Mouse (Mus musculus) CD4-positive, CD25-positive, alpha-beta regulatory T cell, adult 4 months (primary cell): ENCODE data around the gene Gdpd1. TPM values are rescaled to one million over a fixed set of nuclear protein-coding genes. Genes with fewer than 3 reads are reported as not detected.
A peak's percentile ranks its signal among the peaks of the same experiment; 100 is the strongest.
"Not testable (repeated sequence)": the region's sequence is repeated elsewhere in the genome, so short reads cannot be mapped to it uniquely, and the experiment has no call there.

Experiments
- ATAC-seq: one replicate; pipeline ENCODE4 v1.8.0; 2017
- polyA plus RNA-seq, 2 experiments: library from polyadenylated mRNA; unstranded; fragments of 100-300 nt; shearing (Covaris generic); gene quantifications; one replicate each; pipeline ENCODE4 v1.2.1; 2017

Gene Gdpd1
- polyA plus RNA-seq: under 1 TPM; 0.23 to 0.51 TPM

DNA sequence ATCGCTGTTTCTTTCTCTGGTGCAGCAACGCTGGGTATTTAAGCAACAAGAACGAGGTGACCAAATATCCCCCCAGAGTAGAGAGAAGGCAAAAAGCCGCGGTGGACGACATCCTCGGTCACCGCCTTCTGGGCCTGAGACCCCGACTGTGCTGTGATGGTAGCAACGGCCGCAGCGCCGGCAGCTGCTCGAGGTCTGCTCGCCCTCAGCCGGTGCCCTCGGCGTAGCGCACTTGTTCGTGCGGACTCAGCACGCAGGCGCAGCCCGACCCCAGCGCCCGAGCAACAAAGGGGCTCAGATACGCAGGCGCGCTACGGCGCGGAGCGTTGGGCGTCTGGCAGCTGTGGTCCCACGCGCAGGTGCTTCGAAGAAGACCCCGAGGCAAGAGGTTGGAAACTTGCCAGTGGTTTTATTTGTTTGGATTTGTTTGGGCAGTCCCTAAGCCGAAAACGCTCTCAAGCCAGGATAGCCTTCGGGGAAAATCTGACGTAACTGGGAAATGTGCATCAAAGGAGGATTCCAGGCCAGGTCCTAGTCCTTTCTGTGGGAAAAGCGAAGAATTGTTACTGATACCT lies at the start of gene Gdpd1:
Gene Gdpd1, minus strand, starts transcription at position 197 of the 575 bp plus-strand sequence.
- peak; percentile 74 for ATAC-seq

GRCm38 (mm10) chr11:87121864-87122263 lies 48.0 kb upstream of the Gdpd1 start:
- ATAC-seq: no peak

DNA sequence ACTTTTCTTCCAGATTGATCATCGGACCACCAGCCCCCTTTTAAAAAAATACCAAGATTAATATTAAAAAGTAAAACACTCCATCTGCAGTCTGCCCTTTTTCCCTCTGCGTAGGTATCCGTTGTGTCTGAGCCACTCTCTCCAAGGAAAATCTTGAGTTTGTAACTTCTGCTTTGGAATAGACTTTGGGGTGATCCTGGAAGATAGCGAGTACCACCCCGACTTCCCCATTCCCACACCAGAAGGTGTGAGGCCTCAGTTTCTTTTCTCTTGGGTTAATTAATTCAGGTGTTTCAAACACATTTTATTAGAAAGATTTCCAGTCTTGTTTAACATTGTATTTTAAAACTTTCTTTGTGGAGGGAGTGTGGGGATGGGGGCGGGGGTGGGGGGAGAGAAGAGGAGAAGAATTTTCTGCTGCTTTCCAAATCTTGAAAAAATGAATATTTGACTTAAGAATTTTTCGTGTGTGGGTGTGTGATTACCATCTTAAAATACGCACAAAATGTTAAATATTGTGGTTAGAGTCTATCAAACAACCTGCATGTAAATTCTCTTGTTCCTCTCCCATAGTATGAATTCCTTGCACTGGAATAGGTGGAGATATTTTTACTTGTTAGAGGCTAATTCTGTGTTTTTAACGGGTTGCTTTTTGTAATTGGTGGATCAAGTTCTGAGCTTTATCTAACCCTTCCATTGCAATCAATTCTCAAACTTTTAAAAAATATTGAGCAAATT lies 36.5 kb upstream of the Gdpd1 start:
- no peak for ATAC-seq

GRCm38 (mm10) chr11:87109519-87110171 lies 35.8 kb upstream of the Gdpd1 start:
- no peak for ATAC-seq

GRCm38 (mm10) chr11:87108755-87109518 lies 35.1 kb upstream of the Gdpd1 start, which contains the start of gene Ska2:
Gene Ska2 (plus strand): TSS chr11:87109234.
- peak; percentile 90 for ATAC-seq

- ATAC-seq: no peak
Observed at GRCm38 (mm10) chr11:87108409-87108754, 34.5 kb upstream of the Gdpd1 start, which contains the start of gene Prr11. Gene Prr11 (minus strand): TSS chr11:87108708.

DNA sequence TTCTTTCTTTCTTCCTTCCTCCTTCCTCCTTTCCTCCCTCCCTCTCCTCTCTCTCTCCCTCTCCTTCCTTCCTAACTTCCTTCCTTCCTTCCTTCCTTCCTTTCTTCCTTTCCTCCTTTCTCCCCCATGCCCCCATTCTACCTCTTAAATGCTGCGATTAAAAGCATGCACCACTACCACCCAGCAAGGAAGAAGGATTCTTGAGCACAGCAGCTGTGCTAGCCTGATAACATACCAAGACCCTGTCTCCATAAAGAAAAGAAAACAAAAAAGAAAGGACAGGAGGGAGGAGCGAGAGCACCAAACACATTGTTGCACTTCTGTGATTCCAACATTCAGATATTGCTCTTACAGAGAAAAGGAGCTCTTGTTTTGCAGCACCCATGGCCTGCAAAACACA lies 13.3 kb upstream of the Gdpd1 start:
- no peak for ATAC-seq

DNA sequence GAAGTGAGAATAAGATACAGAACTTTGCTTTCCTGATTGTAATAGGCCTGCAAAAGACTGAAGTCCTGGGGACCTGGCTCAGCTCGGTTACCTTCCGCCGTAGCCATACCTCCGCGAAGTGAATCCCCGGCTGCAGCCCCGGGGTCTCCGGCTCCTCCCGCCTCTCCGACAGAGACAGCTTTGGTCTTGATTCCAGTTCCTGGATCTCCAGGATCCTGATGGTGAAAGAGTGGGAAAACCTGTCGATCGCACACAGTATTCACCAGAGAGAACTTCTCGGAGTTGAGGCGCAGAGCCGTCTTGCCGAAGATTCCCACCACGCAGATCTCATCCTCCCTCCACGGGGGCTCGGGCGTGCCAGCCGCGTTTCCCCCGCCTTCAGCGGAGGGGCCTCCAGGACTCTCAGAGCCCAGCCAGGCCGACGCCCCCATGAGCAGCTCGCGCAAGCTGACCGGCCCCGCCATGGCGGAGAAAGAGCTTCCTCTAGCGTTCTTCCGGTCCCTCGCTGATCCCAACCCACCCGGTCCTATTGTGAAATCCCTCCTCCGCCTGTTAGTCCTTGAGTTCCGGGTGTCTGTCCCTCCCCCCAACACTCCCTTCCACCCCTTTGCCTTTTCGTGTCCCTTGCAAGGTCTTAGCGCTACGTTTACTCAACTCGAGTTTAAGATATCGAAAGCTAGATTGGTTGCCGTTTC lies 12.6 kb upstream of the Gdpd1 start, which contains the start of gene Smg8:
Gene Smg8, minus strand, starts transcription at position 485 of the 695 bp plus-strand sequence.
- ATAC-seq: peak; percentile 98

- no peak for ATAC-seq
Observed at GRCm38 (mm10) chr11:87085461-87085860, 11.6 kb upstream of the Gdpd1 start.

DNA sequence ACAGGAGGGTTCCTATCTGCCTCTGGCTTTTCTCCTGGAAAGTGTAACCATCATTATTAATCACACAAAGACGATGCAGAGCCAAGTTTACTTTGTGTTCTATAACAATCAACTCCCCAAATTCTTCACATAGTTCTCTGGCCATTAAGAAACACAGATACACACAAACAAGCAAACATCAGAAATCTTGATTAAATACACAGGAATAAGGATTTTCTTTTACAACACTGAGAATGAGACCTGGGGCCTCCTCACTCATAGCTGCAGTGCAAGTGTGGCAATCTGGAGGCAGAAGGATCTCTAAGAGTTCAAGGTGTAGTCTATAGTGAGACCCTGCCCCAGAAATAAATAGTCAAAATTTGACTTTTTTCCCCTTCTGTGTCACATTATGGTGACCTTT lies 9.8 kb upstream of the Gdpd1 start:
- no peak for ATAC-seq

DNA sequence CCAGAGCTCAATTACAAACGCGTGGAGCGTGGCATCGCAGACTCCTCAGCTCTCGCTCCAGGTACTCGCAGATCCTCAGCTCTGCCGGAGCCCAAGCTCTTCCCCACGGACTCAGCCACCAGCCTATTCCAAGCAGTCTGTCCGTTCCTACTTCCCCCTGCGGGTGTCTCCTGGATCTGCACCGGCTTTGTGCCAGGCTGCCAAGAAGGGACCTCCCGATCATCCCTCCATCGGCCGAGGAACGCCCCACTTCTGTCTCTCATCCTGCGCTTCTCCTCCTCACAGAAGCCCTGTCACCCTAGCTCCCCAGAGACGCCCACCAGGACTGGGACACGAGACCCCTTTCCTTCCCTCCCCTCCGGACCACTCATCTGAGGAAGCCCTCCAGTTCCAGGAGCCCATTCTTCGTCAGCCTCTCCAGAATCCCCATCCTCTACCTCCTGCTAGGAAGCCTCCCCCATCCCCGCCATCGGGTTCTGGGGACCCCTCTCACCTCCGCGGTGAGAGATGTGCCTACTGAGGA lies 458 bp downstream of the Gdpd1 start:
- no peak for ATAC-seq

GRCm38 (mm10) chr11:87062087-87062486 lies 11.8 kb downstream of the Gdpd1 start:
- no peak for ATAC-seq

DNA sequence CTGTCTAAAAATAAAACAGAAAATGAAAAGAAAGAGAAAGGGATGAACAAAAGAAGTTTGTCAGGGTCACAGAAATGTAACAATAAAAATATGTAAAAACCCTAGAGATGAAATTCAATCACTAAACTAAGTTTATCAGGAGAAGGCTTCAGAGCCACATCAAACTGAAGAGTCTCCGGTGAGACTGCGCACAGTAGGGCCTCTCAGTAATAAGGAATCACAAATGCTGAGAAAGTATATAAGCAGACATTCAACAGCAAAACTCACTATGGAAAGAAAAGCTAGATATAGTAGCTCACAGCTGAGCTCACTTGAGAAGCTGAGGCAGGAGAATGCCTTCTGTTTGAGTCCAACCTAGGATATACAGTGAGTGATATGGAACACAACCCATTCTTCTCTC lies 13.5 kb downstream of the Gdpd1 start:
- no peak for ATAC-seq

GRCm38 (mm10) chr11:87056286-87056685 lies 17.6 kb downstream of the Gdpd1 start:
- ATAC-seq: no peak

DNA sequence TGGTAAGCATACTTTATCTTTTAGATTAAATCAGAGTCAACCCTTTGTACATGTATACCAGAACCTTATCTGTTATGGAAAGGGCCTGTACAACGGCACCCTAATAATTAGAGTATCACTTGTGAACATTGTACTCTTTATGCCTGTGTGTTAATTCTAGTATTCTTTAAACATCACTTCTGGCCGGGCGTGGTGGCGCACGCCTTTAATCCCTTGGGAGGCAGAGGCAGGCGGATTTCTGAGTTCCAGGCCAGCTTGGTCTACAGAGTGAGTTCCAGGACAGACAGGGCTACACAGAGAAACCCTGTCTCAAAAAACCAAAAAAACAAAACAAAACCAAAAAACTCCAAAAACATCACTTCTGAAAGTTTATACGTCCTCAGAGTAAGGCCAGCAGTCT lies 25.0 kb downstream of the Gdpd1 start:
- not testable (repeated sequence) for ATAC-seq

DNA sequence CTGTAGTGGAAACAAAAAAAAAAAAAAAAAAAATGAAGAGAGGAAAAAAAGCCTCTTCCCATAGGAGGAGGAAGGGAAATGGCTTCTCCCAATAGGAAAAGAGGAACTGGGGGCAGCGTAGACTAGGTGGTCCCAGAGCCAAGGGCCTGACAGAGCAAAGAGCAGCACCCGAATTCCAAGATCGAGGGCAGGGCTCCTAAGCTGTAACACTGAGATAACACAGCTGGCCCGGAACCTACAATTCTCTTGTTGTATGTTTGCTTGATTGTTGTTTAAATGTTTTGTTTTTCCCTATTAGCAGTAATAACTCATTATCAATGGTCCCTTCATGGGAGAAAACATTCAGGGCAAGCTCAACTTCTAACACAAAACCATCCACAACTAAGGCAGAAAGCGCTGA lies 26.9 kb downstream of the Gdpd1 start:
- no peak for ATAC-seq

DNA sequence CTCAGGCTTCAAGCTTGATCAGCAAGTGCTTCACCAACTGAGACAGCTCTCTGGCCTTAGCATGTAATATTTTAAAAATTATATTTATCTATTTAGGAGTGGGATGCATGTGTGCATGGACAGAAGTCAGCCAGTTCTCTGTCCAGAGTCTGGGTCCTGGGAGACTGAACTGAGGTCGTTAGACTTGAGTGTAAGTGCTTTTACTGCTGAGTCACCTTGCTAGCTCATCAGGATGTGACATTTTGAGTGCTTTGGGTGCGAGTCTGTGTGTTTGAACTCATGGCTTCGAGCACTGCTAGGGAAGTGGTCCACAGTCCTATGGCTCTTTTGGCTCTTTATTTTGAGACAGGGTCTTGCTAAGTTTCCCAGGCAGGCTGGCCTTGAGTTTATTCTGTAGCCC lies 30.8 kb downstream of the Gdpd1 start:
- ATAC-seq: no peak

DNA sequence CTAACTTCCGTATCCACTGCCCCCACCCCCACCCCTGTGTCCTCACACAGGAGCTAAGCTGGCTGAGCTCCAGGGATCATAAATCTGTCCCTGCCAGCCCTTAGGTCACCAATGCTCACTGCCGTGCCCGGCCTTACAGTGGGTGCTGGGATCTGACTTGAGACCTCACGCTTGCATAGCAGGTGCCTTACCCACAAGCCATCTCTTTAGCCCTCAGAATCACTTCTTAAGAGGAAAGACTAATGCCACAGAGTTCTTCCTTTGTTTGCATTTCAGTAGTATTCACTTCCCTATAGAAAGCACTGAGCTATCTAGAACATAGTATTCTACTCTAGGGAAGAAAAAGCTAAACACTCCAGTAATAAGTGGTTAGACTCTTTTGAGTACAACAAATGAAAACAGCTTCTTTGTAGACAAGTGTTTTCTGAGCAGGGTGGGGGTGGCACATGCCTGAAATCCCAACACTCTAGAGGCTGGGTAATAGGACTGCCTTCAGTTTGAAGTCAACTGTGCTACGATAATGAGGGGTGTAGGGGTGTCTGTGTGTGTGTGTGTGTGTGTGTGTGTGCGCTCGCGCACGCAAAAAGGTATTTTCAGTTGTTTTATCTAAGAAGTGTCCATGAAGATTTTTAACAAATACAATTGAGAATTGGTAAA lies 34.4 kb downstream of the Gdpd1 start:
- ATAC-seq: no peak

DNA sequence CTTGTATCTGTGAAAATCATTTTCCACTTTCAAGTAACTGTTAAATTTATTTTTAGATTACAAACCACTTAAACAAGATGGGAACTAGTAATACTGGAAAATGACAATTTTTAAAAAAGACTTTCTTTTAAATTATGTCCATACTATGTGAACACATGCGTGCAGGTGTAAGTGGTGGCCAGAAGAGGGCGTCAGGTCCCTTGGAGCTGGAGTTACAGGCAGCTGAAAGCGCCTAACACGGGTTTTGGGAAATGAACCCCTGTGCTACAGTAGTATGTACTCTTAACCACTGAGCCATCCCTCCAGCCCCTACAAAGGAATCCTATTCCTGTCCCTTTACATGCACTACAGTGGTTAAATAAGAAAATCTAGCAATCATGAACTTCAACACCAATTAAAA lies 37.7 kb downstream of the Gdpd1 start:
- ATAC-seq: no peak

- no peak for ATAC-seq
Observed at GRCm38 (mm10) chr11:87028212-87028611, 45.6 kb downstream of the Gdpd1 start.

DNA sequence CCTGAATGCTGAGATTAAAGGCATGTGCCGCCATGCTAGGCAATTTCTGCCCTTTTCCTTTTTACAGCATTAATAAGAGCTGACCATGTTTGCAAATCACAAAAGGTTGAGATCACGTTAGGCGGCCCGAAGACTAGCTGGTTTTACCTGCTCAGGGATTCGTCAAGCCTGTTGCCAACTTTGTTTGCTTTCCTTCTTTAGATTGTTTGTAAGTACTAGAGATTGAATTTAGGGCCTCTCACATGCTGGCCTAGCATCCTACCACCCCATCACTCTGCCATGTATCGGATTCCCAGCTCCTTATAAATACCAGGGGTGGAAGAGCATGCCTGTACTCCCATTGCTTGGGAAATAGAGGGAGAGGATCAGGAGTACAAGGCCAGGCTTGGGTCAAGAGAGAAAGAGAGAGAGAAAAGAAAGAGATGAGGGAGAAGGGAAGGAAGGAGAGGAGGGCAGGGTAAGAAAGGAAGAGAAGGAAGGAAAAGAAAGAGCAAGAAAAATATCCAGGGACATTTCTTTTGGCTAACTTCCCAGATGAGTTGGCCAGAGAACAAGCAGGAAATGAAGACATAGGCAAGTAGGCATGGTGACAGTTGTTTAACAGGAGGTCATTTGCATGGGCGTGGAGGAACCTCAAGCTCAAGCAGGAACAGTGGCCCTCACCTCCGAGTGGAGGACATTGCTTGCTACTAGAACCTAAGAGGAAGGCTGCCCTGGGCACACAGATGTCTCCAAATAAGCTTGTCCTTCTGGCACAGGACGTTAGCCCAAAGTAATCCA lies 47.6 kb downstream of the Gdpd1 start:
- ATAC-seq: no peak
